Mouse (Mus musculus) thymus, adult 2 months (tissue): ENCODE results near the gene Phc2.

Source experiments
- CTCF ChIP-seq: fragments of 200-500 bp; IDR thresholded peaks from 2 replicates; pipeline ENCODE4 v1.5.1; 2012; ENCODE audit warnings: mild to moderate bottlenecking, control low read depth, low read length, moderate library complexity, borderline replicate concordance; ENCODE audit not compliant: control insufficient read depth, poor library complexity, insufficient read depth; ENCODE audit errors: extremely low read depth
- POLR2A ChIP-seq: fragments of 200-500 bp; IDR thresholded peaks from 2 replicates; pipeline ENCODE4 v1.6.1; 2012; ENCODE audit warnings: mild to moderate bottlenecking, low read length, control low read depth, moderate library complexity; ENCODE audit not compliant: control insufficient read depth, poor library complexity, insufficient read depth; ENCODE audit errors: extremely low read depth

DNA sequence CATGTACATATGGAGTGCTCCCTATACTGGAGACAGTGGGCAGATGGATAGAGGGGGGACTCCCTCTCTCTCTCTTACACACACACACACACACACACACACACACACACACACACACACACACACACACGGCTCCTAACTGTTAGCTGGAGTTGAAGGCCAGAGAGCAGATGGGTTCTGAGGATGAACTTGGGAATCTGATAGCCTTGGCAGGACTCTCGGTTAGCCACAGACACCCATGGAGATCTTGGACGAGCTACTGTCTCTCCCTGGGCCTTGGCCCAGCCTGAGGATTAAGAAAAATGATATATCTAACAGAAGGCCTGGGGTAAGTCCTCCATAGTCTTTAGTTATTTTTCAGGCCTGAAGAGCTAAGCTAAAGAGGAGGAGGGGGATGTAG lies 3.0 kb upstream of the Phc2 start:
- TF ChIP-seq POLR2A (no peak), CTCF (no peak)
